Mouse (Mus musculus): Measurements from ENCODE around the gene Il6ra. TPM values are rescaled to one million over a fixed set of nuclear protein-coding genes. Genes with fewer than 3 reads are reported as not detected.
A peak's percentile ranks its signal among the peaks of the same experiment; 100 is the strongest.

Il6ra gene
- total RNA-seq (2014; fragmentation: Nextera tagmentation) (0.27 TPM in 1 of 2 replicates, not detected in the other), total RNA-seq (2017) (0.80 TPM in 2 replicates)

DNA sequence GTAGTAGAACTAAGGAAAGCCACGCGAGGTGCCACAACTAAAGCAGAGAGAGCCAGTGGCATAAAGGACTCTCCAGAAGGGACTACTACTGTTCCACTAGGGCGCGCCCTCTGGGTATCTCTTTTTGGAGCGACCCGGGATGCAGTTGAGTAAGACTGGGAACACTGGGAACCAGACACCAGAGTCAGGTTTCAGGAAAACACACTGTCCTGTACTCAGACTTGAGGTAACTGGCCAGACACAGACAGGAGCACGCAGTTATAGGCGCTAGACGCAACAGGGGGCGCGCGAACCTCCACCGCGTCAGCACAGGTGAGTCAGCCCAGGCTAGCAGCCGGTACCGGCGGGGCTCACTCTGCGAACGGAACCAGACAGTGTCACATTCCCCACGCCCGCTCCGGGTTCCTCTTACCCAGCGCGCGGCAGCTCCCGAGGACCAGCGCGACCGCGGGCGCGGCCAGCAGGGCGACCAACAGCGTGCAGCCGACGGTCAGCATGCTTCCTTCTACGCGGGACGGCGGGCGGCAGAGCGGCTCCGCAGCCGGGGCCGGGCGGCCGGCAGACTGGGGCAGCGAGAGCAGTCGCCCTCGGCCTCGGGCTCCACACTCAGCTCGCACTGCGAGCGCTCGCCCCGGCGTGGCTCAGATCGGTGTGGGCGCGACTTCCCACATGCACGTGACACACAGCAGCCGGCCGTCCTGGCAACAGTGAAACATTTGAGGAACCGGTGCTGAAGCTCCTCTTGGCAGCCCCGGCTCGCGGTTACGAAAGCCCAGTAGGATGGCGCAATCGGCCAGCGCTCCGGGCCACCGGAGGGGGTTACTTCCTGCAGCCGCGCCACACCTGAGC lies at the start of gene Il6ra:
Gene Il6ra, minus strand, starts transcription at position 654 of the 849 bp plus-strand sequence.
- peak; percentile 84 for ATAC-seq (replicated peaks; ENCODE audit: low FRiP score, low TSS enrichment, poor library complexity, severe bottlenecking)

DNA sequence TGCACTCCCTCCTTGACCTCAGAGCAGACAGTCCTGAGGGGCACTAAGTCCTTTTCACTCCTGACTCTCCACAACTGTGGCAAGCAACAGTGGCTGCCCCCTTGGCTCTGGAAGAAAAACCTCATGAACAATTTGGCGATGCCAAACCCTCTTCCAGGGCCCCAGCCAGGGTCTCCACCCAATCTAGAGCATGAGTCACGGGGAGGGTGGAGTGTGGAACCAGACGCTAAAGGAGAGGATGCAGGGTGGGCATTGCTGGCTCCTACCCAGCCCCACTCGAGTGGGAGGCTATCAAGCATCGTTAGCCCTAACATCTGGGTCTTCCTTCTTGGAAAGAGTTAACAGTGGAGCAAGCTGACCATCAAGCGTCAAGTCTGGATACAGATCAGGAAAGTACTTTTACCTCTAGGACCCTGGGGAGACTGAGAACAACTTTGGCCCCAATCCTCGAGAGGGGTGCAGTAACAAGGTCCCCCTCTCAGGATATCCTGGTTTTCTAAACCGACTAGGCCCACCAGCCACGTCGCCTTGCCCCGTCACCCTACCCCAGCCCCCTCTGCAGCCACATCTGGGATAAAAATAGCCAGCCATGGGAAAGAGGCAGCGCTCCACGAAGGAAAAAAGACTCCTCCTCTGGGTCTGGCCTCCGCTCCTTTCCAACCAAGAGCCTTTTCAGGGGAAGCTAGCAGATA lies 49.2 kb upstream of the Il6ra start:
- no peak for ATAC-seq (replicated peaks; ENCODE audit: low FRiP score, low TSS enrichment, poor library complexity, severe bottlenecking)

DNA sequence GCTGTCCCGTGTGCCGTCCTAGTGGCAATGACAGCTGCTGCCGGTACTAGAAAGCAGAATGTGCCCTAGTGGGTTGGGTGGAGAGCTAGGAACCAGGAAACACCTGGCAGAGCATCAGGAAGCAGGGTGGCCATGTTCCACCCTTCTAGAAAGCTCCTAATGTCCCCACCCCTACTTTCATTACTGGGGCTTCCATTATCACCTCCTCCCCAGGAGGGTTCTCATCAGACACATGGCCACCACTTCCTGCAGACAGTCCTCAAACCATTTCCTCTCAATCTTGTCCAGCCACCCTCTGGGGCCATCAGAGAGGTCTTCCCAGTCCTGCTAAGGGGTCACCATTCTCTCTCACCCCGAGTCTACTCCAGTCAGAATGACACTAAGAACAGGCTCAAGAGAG lies 48.4 kb upstream of the Il6ra start:
- no peak for ATAC-seq (replicated peaks; ENCODE audit: low FRiP score, low TSS enrichment, poor library complexity, severe bottlenecking)

DNA sequence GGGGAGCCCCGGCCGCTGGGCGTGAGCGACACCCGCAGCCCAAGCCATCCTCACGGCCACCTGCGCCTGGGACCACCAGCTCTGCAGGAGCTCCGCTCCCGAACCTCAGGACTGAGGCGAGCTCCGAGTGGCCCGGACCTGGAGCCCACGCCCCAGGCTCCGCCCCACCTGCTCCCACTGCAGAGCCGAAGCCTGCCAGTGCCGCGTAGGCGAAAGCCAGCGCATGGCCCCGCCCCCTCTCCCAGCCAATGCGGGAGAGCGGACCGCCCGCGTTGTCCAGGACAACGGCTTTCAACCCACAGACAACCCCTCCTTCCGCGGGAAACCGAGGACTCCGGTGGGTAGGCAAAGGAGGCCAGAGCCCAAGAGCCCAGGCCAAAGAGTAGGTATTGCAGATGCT lies 47.5 kb upstream of the Il6ra start:
- ATAC-seq (replicated peaks; ENCODE audit: low FRiP score, low TSS enrichment, poor library complexity, severe bottlenecking), result peak; percentile 84

DNA sequence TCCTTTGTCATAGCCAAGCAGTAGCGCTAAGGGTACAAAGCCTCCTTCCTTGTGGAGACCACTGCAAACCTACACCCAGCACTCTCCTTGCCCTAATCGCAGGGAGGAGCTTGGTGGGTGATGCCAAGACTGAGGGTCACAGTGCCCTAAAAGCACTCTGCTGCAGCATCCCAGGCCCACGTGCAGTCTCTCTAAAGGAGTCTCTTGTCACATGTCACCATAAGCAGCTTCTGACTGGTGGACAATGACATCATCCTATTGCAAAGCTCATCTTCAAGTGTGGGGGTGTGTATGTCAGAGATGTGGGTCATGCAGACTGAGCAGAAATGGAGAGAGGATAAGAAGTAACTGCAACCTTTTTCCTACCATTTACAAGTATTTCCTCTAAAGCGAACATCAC lies 46.4 kb upstream of the Il6ra start:
- ATAC-seq (replicated peaks; ENCODE audit: low FRiP score, low TSS enrichment, poor library complexity, severe bottlenecking), result no peak

DNA sequence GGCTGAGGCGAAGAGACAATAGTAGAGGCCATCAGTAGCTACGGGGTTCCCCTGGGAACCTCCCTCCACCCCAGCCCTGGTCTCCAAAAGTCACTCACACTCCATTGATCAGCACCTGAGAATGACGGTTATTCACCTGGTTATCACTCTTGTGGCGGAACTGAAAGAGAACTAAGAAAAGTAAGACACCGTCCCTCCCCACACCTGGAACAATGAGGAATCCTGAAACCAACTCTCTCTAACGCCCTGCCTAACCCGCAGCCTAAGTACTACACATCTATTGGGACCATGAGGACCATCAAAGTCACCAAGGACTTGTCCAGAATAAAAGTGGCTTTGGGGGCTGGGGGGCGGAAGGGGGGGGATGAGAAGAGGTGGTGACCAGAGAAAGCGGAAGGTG lies 44.9 kb upstream of the Il6ra start:
- ATAC-seq (replicated peaks; ENCODE audit: low FRiP score, low TSS enrichment, poor library complexity, severe bottlenecking), result no peak

DNA sequence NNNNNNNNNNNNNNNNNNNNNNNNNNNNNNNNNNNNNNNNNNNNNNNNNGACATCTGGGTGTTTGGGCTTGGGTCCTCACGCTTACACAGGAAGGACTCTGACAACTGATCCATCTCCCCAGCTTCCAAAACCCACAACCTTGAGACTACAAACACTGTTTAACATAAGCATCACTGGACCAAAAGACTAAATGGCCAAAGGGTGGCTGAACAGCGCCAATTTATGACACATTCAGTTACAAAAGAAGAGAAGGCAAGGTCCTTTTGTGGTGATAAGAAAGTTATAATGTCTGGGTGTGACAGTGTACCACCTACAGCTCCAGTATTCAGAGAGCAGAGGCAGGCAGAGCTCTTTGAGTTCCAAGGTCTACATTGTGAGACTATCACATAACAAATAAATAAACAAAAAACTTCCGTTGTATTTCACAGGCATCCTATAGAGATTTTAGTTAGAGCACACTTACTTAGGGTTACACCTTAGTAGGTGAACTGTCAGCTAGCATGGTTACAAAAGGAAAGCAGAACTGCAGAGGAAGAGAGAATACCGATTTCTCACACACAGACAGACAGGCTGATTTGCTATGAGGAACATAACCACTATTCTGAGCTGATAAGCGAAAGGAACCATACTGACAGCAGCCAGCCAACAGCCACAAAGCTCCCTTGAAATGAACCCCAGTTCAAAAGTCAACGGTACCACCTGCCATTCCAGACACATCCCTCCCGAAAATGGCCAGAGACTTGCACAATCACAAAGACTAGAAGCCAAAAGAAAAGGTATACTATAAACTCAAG lies 43.4 kb upstream of the Il6ra start:
- ATAC-seq (replicated peaks; ENCODE audit: low FRiP score, low TSS enrichment, poor library complexity, severe bottlenecking), result no peak

DNA sequence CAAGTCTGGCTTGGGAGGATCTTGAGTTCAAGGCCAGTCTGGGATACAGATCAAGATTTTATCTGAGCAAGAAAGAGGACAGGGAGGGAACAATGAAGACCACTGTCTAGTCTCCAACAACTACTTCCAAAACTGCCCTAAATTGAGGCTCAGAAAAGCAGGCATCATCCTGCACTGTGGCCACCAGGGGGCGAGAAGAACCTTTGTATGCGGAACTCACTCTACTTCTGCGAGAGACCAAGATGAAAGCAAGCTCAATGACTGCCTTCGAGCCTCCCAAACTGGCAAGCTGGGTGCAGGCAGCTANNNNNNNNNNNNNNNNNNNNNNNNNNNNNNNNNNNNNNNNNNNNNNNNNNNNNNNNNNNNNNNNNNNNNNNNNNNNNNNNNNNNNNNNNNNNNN lies 40.4 kb upstream of the Il6ra start:
- peak; percentile 80 for ATAC-seq (replicated peaks; ENCODE audit: low FRiP score, low TSS enrichment, poor library complexity, severe bottlenecking)

DNA sequence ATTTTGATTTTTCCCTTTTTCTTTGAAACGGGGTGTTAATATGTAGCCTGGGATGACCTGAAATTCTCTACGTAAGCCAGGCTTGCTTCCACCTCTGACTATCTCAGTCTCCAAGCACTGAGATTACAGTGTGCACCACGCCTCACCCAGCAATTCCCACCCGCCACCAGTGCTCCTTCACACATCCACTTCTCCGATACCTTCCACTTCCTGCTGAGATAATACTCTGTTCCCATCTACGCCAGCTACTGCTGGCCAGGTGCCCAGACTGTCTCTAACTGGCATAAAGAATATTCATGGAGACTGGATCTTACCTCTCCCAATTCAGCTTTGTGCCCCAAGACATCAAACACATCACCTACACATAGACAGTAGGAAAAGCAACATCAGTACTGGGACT lies 35.7 kb upstream of the Il6ra start:
- ATAC-seq (replicated peaks; ENCODE audit: low FRiP score, low TSS enrichment, poor library complexity, severe bottlenecking), result no peak

DNA sequence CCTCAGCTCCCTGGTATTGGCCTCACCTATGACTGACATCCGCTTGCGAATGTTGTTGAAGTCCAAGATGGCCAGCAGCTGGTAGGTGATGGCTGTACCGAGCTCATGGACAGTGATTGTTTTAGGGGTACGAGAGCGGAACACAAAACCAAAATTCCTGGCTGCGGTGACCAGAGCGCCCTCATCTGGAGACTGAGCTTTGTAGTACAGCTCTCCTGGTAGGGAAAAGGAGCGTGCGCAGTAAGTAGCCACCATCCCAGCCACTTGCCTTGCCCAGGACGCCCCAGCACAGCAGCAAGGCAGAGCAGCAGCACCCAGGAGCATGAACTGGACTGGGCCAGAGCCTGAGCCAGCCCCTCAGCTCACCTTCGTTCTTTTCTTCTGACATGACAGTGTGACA lies 35.0 kb upstream of the Il6ra start:
- ATAC-seq (replicated peaks; ENCODE audit: low FRiP score, low TSS enrichment, poor library complexity, severe bottlenecking), result no peak

DNA sequence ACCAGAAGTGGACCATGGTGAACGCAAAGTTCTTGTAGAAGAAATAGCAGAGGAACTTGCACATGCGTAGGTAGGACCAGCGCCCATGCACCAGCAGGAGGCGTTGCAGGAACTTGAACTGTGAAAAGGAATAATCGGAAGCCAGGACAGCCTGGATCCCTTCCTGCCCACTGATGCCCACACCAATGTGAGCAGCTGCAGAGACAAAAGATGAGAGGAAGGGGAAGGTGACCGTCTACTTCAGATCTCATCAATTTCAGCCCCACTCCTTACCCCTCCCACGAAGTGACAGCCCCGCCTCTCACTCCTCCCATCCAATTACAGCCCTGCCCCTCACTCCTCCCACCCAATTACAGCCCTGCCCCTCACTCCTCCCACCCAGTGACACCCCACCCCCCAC lies 32.0 kb upstream of the Il6ra start:
- ATAC-seq (replicated peaks; ENCODE audit: low FRiP score, low TSS enrichment, poor library complexity, severe bottlenecking), result no peak

DNA sequence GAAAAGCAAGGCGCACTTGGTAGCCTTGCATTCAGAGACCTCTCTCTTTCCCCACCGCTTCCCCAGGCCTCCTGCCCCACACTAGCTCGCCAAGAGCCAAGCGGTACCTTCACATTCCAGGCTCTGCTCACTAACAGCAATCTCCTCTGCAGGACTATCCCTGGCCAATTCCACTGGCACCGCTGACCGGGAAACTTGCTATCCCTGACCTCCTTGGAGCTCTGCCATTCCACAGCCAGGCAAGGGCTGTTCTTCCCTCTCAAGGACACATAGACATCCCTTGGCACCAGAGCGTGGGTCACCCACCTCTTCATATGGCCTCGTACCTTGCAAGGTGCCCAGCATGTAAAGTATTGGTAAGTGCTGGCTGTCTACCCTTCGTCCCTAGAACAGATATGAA lies 29.9 kb upstream of the Il6ra start:
- no peak for ATAC-seq (replicated peaks; ENCODE audit: low FRiP score, low TSS enrichment, poor library complexity, severe bottlenecking)

DNA sequence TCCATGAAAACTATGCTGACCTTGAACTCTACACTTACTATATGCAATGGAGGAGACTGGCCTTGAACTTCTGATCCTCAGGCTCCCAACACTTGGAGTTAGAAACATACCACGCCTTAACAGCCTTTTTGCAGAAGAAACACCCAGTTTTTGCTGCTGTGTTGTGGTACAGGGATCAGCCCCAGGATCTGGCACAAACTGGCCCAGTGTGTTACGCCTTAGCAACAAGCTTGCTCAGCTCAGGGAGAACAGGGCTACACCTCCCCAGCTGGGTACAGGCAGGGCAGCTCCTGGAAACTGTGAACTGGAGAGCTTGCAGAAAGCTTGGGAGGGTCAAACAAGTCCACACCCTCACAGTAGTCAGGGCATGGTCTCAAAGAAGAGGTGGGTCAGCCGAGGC lies 23.5 kb upstream of the Il6ra start:
- no peak for ATAC-seq (replicated peaks; ENCODE audit: low FRiP score, low TSS enrichment, poor library complexity, severe bottlenecking)

DNA sequence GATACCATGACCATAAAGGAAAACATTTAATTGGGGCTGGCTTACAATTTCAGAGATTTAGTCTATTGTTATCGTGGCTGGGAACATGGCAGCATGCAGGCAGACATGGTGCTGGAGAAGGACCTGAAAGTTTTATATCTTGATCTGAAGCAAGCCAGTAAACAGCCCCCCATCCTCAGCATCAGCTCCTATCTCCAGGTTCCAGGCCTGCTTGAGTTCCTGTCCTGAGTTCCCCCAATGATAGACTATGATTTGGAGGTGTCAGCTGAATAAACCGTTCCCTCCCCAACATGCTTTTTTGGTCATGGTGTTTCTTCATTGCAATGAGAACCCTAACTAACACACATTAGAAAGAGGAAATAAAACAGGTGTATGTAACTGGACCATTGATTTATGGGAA lies 19.9 kb upstream of the Il6ra start:
- no peak for ATAC-seq (replicated peaks; ENCODE audit: low FRiP score, low TSS enrichment, poor library complexity, severe bottlenecking)

DNA sequence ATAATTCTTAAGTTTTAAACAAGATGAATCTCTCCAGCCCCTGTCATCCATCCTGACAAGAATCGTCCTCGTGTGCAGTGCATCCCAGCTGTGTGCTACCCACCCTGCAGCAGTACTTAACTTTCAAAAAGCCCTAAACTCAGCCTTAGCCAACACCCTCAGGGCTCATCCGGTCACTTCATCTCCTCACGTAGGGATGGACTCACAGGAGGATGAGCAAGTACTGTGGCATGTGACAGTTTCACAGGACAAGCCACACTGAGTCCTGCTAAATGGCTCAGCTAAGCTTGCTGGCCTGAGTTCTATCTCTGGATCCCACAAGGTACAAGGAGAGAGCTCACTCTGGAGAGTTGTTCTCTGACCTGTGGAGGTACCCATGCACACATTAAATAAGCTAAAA lies 16.0 kb upstream of the Il6ra start:
- ATAC-seq (replicated peaks; ENCODE audit: low FRiP score, low TSS enrichment, poor library complexity, severe bottlenecking), result no peak

DNA sequence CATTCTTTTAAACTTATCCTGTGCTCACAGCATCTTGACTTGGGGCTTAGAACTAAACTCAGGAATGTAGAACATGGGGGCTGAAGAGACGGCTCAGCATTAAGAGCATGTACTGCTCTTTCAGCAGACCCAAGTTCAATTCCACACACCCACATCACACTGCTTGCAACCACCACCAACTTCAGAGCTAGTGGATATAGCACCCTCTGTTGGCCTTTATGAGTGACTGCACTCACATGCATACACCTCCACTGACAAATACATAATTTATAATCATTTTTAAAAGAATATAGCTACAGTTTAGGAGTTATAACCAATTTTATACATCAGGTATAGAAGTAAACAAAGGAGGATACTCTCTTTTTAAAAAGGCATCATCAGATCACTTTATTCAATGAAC lies 13.4 kb upstream of the Il6ra start:
- no peak for ATAC-seq (replicated peaks; ENCODE audit: low FRiP score, low TSS enrichment, poor library complexity, severe bottlenecking)

DNA sequence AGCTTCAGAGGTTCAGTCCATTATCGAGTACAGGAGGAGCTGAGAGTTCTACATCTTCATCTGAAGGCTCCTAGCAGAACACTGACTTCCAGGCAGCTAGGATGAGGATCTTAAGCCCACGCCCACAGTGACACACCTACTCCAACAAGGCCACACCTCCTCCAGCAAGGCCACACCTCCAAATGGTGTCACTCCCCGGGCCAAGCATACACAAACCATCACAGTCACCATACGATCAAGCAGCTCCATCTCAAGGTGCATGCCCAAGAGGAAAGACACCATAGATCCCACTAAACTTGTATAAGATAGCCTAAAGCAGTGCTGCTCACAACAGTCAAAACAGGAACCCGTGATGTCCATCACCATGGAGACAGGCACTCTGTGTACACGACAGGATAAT lies 7.7 kb upstream of the Il6ra start:
- ATAC-seq (replicated peaks; ENCODE audit: low FRiP score, low TSS enrichment, poor library complexity, severe bottlenecking), result no peak

DNA sequence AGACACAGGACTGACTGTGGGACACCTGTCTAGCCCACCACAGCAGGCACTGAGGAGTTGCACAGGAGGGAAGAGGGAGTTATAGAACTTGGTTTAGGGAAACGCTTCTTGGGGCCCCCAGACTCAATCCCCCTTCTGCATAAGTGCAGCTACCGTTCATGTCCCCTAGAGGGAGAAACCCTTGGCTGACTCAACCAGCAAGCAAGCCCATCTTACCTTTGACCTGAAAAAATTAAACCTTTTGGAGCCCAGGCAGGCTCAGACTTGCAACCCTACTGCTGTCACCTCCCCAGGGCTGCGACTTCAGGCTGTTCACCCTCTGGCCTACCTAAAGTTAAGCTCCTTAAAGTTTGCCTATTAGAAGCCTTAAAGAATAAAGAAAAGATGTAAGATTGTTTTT lies 4.4 kb upstream of the Il6ra start:
- ATAC-seq (replicated peaks; ENCODE audit: low FRiP score, low TSS enrichment, poor library complexity, severe bottlenecking), result no peak

DNA sequence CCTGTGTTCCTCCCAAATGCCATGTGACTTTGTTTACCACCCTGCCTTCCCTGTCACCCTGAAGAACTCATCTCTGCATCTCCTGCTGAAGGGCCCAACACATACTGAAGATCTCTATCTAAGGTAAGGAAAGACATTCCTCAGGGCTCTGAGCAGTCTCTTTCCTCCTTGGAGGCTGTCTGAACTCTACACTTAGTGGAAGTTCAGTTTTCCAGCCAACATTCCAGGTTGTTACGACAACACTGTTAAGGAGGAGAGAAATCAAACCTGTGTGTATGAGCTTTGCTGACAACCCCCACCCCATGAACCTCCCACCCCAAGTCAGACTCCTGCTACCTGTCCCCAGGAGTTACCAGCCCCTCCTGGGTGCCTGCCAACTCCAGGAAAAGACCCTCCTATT lies 3.6 kb upstream of the Il6ra start:
- no peak for ATAC-seq (replicated peaks; ENCODE audit: low FRiP score, low TSS enrichment, poor library complexity, severe bottlenecking)

DNA sequence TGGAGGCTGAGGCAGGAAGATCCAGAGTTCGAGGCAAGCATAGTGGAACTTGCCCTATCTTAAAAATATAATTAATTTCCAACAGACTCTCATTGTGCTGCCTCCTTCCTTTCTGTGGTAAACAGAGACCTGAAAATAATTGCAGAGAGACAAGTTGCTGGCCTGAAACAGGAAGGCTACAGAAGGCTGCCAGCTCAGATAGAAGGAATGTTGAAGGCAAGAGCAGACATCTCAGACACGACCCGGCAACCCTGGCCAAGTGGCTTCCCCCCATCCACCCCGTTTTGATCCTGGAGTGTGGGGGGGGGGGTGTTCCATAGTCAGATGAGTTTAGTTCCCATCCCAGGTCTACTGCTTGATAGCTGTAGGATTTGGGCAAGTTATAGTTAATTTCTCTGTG lies 1.7 kb upstream of the Il6ra start:
- no peak for ATAC-seq (replicated peaks; ENCODE audit: low FRiP score, low TSS enrichment, poor library complexity, severe bottlenecking)

Data from megakaryocyte-erythroid progenitor cell, adult 5-6 weeks (primary cell).